Mouse (Mus musculus) C2C12 (cell line): ENCODE measurements around the gene Tacc2. TPM values are rescaled to one million over a fixed set of nuclear protein-coding genes. Genes with fewer than 3 reads are reported as not detected.

Experiments used
- H3K27me3 ChIP-seq: one replicate; pipeline ENCODE4 v1.6.1; 2011; ENCODE audit not compliant: control insufficient read depth, insufficient read depth, insufficient read length
- H3K36me3 ChIP-seq: one replicate; pipeline ENCODE4 v1.6.1; 2011; ENCODE audit not compliant: control insufficient read depth, insufficient read depth
- H3K4me3 ChIP-seq: one replicate; pipeline ENCODE4 v1.5.1; 2011; ENCODE audit warnings: mild to moderate bottlenecking, control low read depth; ENCODE audit not compliant: poor library complexity, insufficient read depth, severe bottlenecking
- H3K79me2 ChIP-seq: one replicate; pipeline ENCODE4 v1.6.1; 2011; ENCODE audit not compliant: control insufficient read depth, insufficient read depth
- H3K79me3 ChIP-seq: one replicate; pipeline ENCODE4 v1.6.1; 2011; ENCODE audit warnings: low read depth, control low read depth
- H3ac ChIP-seq: one replicate; pipeline ENCODE3; 2011; ENCODE audit warnings: low read depth; ENCODE audit not compliant: control insufficient read depth, insufficient read length
- CEBPB ChIP-seq: IDR thresholded peaks from one replicate; pipeline ENCODE4 v1.6.1; 2011; ENCODE audit warnings: low read depth, mild to moderate bottlenecking, control low read depth, moderate library complexity
- CTCF ChIP-seq: IDR thresholded peaks from one replicate; pipeline ENCODE4 v1.5.1; 2011; ENCODE audit not compliant: control insufficient read depth, insufficient read depth, insufficient read length
- FOSL1 ChIP-seq: IDR thresholded peaks from one replicate; pipeline ENCODE4 v1.8.0; 2011; ENCODE audit warnings: mild to moderate bottlenecking, low read length; ENCODE audit not compliant: poor library complexity, insufficient read depth, severe bottlenecking
- MAX ChIP-seq: IDR thresholded peaks from one replicate; pipeline ENCODE4 v1.6.1; 2011; ENCODE audit warnings: mild to moderate bottlenecking, control low read depth
- MYOD1 ChIP-seq: IDR thresholded peaks from one replicate; pipeline ENCODE4 v1.6.1; 2011; ENCODE audit warnings: low read depth; ENCODE audit not compliant: control insufficient read depth, insufficient read length
- MYOG ChIP-seq: IDR thresholded peaks from one replicate; pipeline ENCODE4 v1.6.1; 2011; ENCODE audit not compliant: control insufficient read depth, insufficient read length; ENCODE audit errors: extremely low read depth
- USF1 ChIP-seq: IDR thresholded peaks from one replicate; pipeline ENCODE4 v1.6.1; 2011; ENCODE audit warnings: low read depth, mild to moderate bottlenecking, control low read depth, moderate library complexity
- polyA plus RNA-seq: library from polyadenylated mRNA; unstranded; fragments of >200 nt; fragmentation: generic; extraction: Trizol; gene quantifications from one replicate; pipeline ENCODE4 v1.2.1, GENCODE M21; 2012; ENCODE audit warnings: missing spikeins

Gene Tacc2
- polyA plus RNA-seq, 1 experiment: 44.8 TPM

DNA sequence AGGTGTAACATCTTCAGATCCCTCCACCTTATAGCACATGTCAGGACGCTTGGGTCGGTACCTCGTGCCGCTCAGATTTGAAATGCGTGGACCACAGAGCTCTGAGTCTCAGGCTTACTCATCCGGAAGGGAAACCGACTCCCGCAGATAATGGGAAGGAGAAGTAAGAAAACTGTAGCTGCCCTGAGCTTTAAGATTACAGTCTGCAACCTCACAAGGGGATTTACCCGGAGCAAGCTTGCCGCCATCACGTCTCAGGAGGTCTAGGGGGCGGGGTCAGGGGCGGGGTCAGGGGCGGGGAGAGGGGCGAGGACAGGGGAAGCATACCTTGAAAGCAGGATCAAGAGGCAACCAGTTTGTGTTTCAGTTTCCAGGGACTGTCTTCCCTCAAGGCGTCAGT, 235.2 kb downstream of the Tacc2 start:
- TF ChIP-seq MAX (no peak), MYOG (no peak), CEBPB (no peak), USF1 (no peak), CTCF (no peak), MYOD1 (no peak), FOSL1 (no peak)
- H3K79me2 ChIP-seq: no peaks in the 10 kb centered on the region
- H3K79me3 ChIP-seq: no peaks in the 10 kb centered on the region
- H3K4me3 ChIP-seq: no peak overlapping the region
- no peaks in the 10 kb centered on the region for H3K27me3 ChIP-seq
- H3K36me3 ChIP-seq: no peaks in the 10 kb centered on the region
- H3ac ChIP-seq: no peak overlapping the region

Other genes with a start within 250 kb of the Tacc2 start
- gene Ate1, start 57.1 kb upstream of the Tacc2 start, polyA plus RNA-seq: 16.0 TPM
- gene Nsmce4a, start 4.3 kb upstream of the Tacc2 start, polyA plus RNA-seq: 54.3 TPM
- not detected for gene Btbd16, start 196.6 kb downstream of the Tacc2 start, polyA plus RNA-seq